Mouse (Mus musculus) brain, embryonic 14.5 days (tissue): ENCODE results near the gene Hopx. TPM values are rescaled to one million over a fixed set of nuclear protein-coding genes. Genes with fewer than 3 reads are reported as not detected.

ENCODE experiments used
- DNase-seq: peaks from one replicate; pipeline ENCODE4 v3.0.0-alpha.2; 2011; ENCODE audit warnings: low read depth
- CTCF ChIP-seq: fragments of 200-500 bp; IDR thresholded peaks from 2 replicates; pipeline ENCODE4 v1.5.1; 2012; ENCODE audit warnings: inconsistent platforms, mild to moderate bottlenecking, moderate library complexity, borderline replicate concordance; ENCODE audit not compliant: insufficient read depth, insufficient read length; ENCODE audit errors: extremely low read depth
- POLR2A ChIP-seq: fragments of 200-500 bp; IDR thresholded peaks from 2 replicates; pipeline ENCODE4 v1.6.1; 2012; ENCODE audit warnings: mild to moderate bottlenecking, inconsistent platforms, borderline replicate concordance; ENCODE audit not compliant: poor library complexity, insufficient read depth, insufficient read length, severe bottlenecking; ENCODE audit errors: extremely low read depth
- polyA plus RNA-seq: library from polyadenylated mRNA; depleted of rRNA; stranded (reverse); fragments of >200 nt; gene quantifications from 2 replicates; pipeline ENCODE4 v1.2.3, GENCODE M21; 2012

The Hopx gene
- polyA plus RNA-seq, 1 experiment, result 28.1 TPM

DNA sequence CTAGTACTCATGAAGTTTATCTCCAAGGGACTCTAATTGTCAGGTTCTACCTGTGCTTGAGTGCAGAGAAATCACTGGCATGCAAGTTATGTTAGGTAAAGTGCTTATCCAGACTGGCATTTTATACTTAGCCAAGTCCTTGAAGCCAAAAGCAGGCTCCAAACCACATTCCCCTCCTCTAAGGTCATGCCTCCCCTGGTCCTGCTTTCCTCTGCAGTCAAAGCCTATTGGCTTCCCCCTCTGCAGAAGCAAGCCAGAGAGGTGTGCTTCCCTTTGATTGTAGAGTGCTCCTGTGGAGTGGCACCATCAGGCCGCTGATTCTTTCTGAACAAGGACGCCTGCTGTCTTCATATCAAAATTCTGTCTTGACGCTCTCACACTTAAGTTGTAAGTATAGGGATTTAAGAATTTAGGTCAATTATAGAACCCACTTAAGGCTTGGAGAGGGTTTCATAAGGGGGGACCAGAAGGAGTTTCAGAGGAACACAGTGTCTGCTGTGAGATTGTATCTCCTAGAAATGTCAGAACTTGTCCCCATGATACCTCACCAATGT is 11.6 kb upstream of the Hopx start:
- DNase-seq, result no peak
- no peak for TF ChIP-seq POLR2A
- TF ChIP-seq CTCF, result no peak

DNA sequence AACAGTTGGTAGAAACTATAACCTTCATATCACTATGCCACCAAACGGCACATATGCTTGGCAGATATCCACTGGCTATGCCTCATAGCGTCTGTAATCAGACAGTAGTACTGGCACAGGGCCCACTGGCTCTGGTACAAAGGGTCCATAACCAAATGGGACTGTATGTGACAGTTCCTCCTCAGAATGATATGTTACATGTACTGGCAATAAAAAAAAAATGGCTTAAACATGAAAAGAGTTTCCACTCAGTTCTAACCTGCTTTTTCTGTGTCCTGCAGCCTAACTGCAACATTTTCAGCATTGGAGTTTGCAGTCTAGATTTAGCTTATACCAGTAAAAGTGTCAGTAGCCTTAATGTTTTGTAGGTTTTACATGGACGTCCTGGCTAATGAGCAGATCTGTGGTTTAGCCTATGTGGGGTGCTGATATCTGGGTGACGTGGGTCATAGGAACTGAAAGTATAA is 9.9 kb upstream of the Hopx start:
- peak; percentile 88 for DNase-seq
- TF ChIP-seq POLR2A, result no peak
- no peak for TF ChIP-seq CTCF

DNA sequence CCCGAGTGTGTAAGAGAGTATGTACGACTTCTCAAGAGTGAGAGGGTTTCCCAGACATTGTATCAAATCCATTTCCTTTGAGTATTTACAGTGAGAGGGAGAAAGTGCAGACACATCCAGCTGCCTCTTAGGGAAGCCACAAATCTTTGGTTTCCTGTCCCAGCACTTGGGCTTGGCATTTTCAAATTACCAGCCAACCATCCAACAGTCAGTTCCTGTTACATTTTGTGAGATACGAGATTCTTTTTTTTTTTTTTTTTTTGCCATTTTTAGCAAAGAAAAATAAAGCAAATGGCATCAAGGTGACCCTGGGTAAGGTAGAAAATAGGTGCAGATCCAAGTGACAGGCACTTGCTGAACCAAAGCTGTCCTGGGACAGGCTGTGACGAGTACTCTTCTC is 9.2 kb upstream of the Hopx start:
- TF ChIP-seq CTCF (no peak), POLR2A (no peak)
- no peak for DNase-seq

GRCm38 (mm10) chr5:77123597-77123996 is 8.7 kb upstream of the Hopx start:
- no peak for TF ChIP-seq POLR2A
- TF ChIP-seq CTCF, result no peak
- DNase-seq, result no peak

- DNase-seq, result peak; percentile 97
Observed at GRCm38 (mm10) chr5:77122254-77123192, 7.6 kb upstream of the Hopx start.

GRCm38 (mm10) chr5:77120701-77121100 is 5.8 kb upstream of the Hopx start:
- TF ChIP-seq CTCF (no peak), POLR2A (no peak)
- DNase-seq, result no peak

More at GRCm38 (mm10) chr5:77122254-77123192, 7.6 kb upstream of the Hopx start:
- no peak for TF ChIP-seq CTCF
- TF ChIP-seq POLR2A, result no peak

DNA sequence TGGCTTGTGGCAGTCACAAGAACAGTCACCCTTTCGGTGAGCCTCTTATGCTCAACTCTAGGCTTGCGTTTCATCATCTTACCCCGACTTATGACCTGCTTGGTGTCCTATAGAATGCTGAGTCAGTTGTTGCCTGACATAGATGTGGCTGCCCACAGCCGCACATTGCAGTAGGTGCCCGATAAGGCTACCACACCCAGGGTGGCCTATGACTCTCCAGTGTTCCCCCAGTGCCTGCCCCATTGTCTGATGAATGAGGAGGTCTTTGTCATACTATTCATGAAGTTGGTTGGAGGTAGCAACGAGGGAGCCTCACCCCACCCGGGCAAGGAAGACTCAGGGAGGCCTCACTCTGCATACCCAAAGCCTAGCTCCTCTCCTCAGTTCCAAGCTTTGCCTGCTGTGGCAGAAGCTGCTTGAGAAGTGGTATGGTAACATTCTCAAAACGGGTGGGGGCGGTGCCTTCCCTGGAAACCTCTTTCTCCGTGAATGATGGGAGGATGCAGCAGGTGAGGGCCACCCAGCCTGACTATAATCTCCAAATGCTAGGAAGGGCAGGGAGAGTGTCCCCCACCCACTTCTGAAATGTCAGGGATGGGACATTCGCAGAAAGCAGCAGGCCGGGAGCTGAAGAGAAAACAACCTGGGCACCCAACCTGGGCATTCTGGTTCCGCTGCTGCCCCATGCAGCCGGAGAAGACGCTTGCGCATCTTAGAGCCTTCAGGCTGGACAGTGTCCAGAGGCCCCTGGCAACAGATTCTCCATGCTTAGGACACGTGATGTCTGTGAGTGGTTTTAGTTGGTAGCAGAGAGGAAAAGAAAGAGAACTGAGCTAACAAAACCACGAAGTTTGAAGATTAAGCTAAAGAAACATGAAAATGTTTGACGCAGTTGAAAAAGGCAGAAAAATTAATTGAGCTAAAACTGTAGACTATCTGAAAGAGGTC is 4.8 kb upstream of the Hopx start:
- DNase-seq, result no peak
- no peak for TF ChIP-seq CTCF
- TF ChIP-seq POLR2A, result no peak

- TF ChIP-seq CTCF, result no peak
- TF ChIP-seq POLR2A, result no peak
- DNase-seq, result no peak
Observed at GRCm38 (mm10) chr5:77115732-77116131, 811 bp upstream of the Hopx start.

DNA sequence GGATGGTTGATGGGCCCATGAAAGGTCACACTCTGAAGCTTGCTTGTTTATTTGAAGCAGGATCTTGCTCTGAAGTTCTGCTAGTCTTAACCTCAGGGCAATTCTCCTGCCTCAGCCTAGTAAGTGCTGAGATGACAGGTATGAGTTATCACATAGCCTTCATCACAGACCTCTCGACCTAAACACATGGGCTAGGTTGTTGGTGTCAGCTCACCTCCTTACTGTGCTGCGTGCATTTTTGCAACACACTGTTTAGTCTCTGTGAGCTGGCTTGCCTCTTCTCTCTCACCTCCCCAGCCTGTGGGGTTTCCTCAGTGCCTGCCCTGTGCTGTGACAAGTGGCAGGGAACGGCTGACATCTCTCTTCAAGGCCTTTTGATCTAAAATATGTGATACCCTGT is 1.1 kb downstream of the Hopx start:
- DNase-seq, result no peak
- no peak for TF ChIP-seq POLR2A
- no peak for TF ChIP-seq CTCF

DNA sequence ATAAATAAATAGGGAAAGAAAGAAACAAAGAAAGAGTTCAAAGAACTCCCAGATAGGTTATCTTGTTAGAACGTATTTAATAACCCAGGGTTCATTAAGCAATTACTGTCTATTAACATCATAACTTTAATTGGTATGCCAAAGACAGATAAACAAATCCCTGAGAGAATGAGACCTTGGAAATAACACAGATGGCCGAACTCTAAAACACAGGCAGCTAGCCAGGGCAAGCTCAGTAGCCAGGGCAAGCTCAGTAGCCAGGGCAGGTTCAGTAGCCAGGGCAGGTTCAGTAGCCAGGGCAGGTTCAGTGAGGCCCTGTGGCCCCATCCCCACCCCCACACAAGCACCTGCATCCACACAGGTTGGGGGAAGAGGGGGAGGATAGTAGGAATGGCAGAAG is 2.9 kb downstream of the Hopx start:
- no peak for DNase-seq
- TF ChIP-seq CTCF, result no peak

GRCm38 (mm10) chr5:77109814-77110213 is 5.1 kb downstream of the Hopx start:
- no peak for DNase-seq

More at GRCm38 (mm10) chr5:77109814-77110213, 5.1 kb downstream of the Hopx start:
- no peak for TF ChIP-seq POLR2A
- no peak for TF ChIP-seq CTCF
